Mouse (Mus musculus): Measurements from ENCODE around the gene Mrgprb5. TPM values are rescaled to one million over a fixed set of nuclear protein-coding genes. Genes with fewer than 3 reads are reported as not detected.

Gene Mrgprb5
- total RNA-seq (2023), result not detected

GRCm38 (mm10) chr7:48168919-48169318, at the start of gene Mrgprb5:
Mrgprb5 (minus strand) TSS chr7:48169019.

GRCm38 (mm10) chr7:48199188-48199587, 30.4 kb upstream of the Mrgprb5 start, which contains the start of gene Mrgprb4:
Mrgprb4 (minus strand) TSS chr7:48199288.

Other genes starting within 250 kb of the Mrgprb5 start
- not detected for gene Mrgpra4, start 186.9 kb downstream of the Mrgprb5 start, total RNA-seq (2023)
- not detected for gene Mrgprx1, start 141.4 kb downstream of the Mrgprb5 start, total RNA-seq (2023)
- not detected for gene Mrgprb4, start 30.3 kb upstream of the Mrgprb5 start, total RNA-seq (2023)
- not detected for gene Mrgprb8, start 219.5 kb upstream of the Mrgprb5 start, total RNA-seq (2023)

All from CD4-positive naive resting alpha-beta T cell, adult 76 days (primary cell).